Mouse (Mus musculus) erythroblast, adult 5-6 weeks (primary cell): ENCODE measurements around the gene Arhgap29. TPM values are rescaled to one million over a fixed set of nuclear protein-coding genes. Genes with fewer than 3 reads are reported as not detected.

Experiments
- ATAC-seq: replicated peaks from 2 replicates; pipeline ENCODE4 v1.8.0; 2016; ENCODE audit warnings: moderate number of reproducible peaks, mild to moderate bottlenecking, moderate TSS enrichment, inconsistent platforms; ENCODE audit not compliant: poor library complexity, low FRiP score, severe bottlenecking
- total RNA-seq, 2 experiments: library from RNA; stranded (forward) in 1 of 2; stranded (reverse) in 1 of 2; fragments of 150-400 nt in 1 of 2; fragments of 200-764, 138-1000 nt in 1 of 2; gene quantifications; 2 replicates each; pipeline versions ENCODE4 v1.2.3 to v1.2.4; 2015 to 2017; ENCODE audit warnings: low replicate concordance in 2 of 2

Gene Arhgap29
- total RNA-seq, 2 experiments from 2014 or later: 0.19 to 0.51 TPM

- no peak for ATAC-seq
Observed at GRCm38 (mm10) chr3:121940094-121940889, 12.0 kb upstream of the Arhgap29 start.

GRCm38 (mm10) chr3:121941204-121941745, 11.1 kb upstream of the Arhgap29 start:
- ATAC-seq: no peak

- ATAC-seq: no peak
Observed at GRCm38 (mm10) chr3:121945957-121946356, 6.4 kb upstream of the Arhgap29 start.

- ATAC-seq: no peak
Observed at GRCm38 (mm10) chr3:121946765-121947164, 5.6 kb upstream of the Arhgap29 start.

- ATAC-seq: no peak
Observed at GRCm38 (mm10) chr3:121950139-121950538, 2.2 kb upstream of the Arhgap29 start.

- no peak for ATAC-seq
Observed at GRCm38 (mm10) chr3:121951116-121951515, 1.2 kb upstream of the Arhgap29 start.

GRCm38 (mm10) chr3:121953049-121953432, 700 bp downstream of the Arhgap29 start:
- no peak; the same call in 1 of the 2 replicates for ATAC-seq

- no peak for ATAC-seq
Observed at GRCm38 (mm10) chr3:121953433-121954161, 1.3 kb downstream of the Arhgap29 start.

GRCm38 (mm10) chr3:121954421-121954820, 2.1 kb downstream of the Arhgap29 start:
- ATAC-seq: no peak

GRCm38 (mm10) chr3:121955527-121955926, 3.2 kb downstream of the Arhgap29 start:
- ATAC-seq: no peak

- no peak for ATAC-seq
Observed at GRCm38 (mm10) chr3:121956789-121957188, 4.4 kb downstream of the Arhgap29 start.

GRCm38 (mm10) chr3:121957606-121958344, 5.4 kb downstream of the Arhgap29 start:
- no peak for ATAC-seq

- ATAC-seq: no peak
Observed at GRCm38 (mm10) chr3:121964173-121964572, 11.8 kb downstream of the Arhgap29 start.

- ATAC-seq: peak; percentile 85
Observed at GRCm38 (mm10) chr3:121967681-121968476, 15.5 kb downstream of the Arhgap29 start.

GRCm38 (mm10) chr3:121968621-121969020, 16.3 kb downstream of the Arhgap29 start:
- ATAC-seq: no peak

GRCm38 (mm10) chr3:121969451-121969850, 17.1 kb downstream of the Arhgap29 start:
- ATAC-seq: no peak

GRCm38 (mm10) chr3:121973761-121974160, 21.4 kb downstream of the Arhgap29 start:
- no peak for ATAC-seq

- ATAC-seq: no peak
Observed at GRCm38 (mm10) chr3:121975381-121975780, 23.0 kb downstream of the Arhgap29 start.

- ATAC-seq: no peak
Observed at GRCm38 (mm10) chr3:121981306-121981705, 29.0 kb downstream of the Arhgap29 start.
